In the genomic region with DNA sequence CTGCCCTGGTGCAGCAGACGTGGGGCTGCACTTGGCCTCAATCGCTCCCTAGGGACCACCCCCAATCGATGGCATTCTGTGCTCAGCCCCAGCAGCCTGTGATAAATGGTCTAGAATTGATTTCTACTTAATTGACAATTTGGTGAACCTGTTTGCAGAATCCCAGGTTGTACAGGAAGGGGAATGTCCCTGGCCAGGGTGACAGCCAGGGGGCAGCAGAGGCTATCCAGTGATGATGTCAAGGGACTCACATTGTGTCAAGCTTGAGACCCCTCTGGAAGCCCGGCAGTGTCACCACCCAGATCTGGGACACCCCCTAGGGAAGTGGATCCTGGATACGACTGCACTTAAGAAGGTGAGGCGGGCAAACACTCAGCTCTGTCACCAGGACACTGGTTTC, we compare ENCODE assay signal across 8 mouse cellular contexts. TPM values are rescaled to one million over a fixed set of nuclear protein-coding genes. Genes with fewer than 3 reads are reported as not detected.
DNase-seq lines count a peak whose midpoint lies in the region; ATAC-seq and TF ChIP-seq lines count a peak whose summit lies in the region.

No protein-coding gene starts in this region.

- H3K4me3 ChIP-seq in spleen, adult 2 months (ENCODE audit: extremely low read depth, insufficient read depth, insufficient read length): no peak overlapping the region
- H3K4me3 ChIP-seq in hindbrain, postnatal 0 days (ENCODE audit: low read length): no peak overlapping the region

- no peak for TF ChIP-seq POLR2A in spleen, adult 2 months (IDR thresholded peaks at IDR 0.05; ENCODE audit: low read depth, low read length)

- TF ChIP-seq CTCF in spleen, adult 2 months (IDR thresholded peaks at IDR 0.05; ENCODE audit: extremely low read depth, insufficient read depth, insufficient read length, insufficient replicate concordance): peak; percentile 29; the same call in 1 of the 2 replicates
- peak; percentile 82 for TF ChIP-seq CTCF in hindbrain, postnatal 0 days (IDR thresholded peaks at IDR 0.05; ENCODE audit: low read depth)

- H3K4me1 ChIP-seq in spleen, adult 2 months (ENCODE audit: control insufficient read depth, insufficient read depth, insufficient read length): no peaks in the 10 kb centered on the region
- no peaks in the 10 kb centered on the region for H3K4me1 ChIP-seq in hindbrain, postnatal 0 days (ENCODE audit: insufficient read depth, low read length)

- no peaks in the 10 kb centered on the region for H3K27me3 ChIP-seq in spleen, adult 2 months (ENCODE audit: control insufficient read depth, insufficient read depth, low read length)
- H3K27me3 ChIP-seq in hindbrain, postnatal 0 days (ENCODE audit: insufficient read depth, low read length): no peaks in the 10 kb centered on the region

- H3K9ac ChIP-seq in hindbrain, postnatal 0 days (replicated peaks; ENCODE audit: low read length): no peak overlapping the region

- no peak overlapping the region for H3K4me2 ChIP-seq in hindbrain, postnatal 0 days (ENCODE audit: low read depth, low read length)

- peak; percentile 36 for DNase-seq in gastrocnemius, postnatal 14 days
- DNase-seq in gastrocnemius, adult 8-10 months (ENCODE audit: low spot score in 2 of 2): no peak
- peak in 1 of 2 experiments; percentile 18 for DNase-seq in spleen, adult 2 months (ENCODE audit: low read depth in 1 of 2, low spot score in 2 of 2)
- DNase-seq in spleen, adult 12 weeks (ENCODE audit: low spot score): no peak
- DNase-seq in cerebellum, postnatal 10 days: peak; percentile 89 to 90
- peak; percentile 62 for DNase-seq in hindbrain, postnatal 0 days (ENCODE audit: low spot score)
- peak; percentile 22 for DNase-seq in naive thymus-derived CD4-positive, alpha-beta T cell, adult 2 months (ENCODE audit: low read depth)
- DNase-seq in left cerebral cortex, adult 8-10 months (ENCODE audit: low spot score in 2 of 2): no peak

- H3K27ac ChIP-seq in spleen, adult 2 months (ENCODE audit: insufficient read depth, low read length): no peak overlapping the region
- H3K27ac ChIP-seq in hindbrain, postnatal 0 days: no peak overlapping the region

- no peaks in the 10 kb centered on the region for H3K36me3 ChIP-seq in spleen, adult 2 months (ENCODE audit: control insufficient read depth, insufficient read depth, low read length)
- H3K36me3 ChIP-seq in hindbrain, postnatal 0 days (ENCODE audit: insufficient read depth, low read length): no peaks in the 10 kb centered on the region

- 27% methylated on average over 6 of the region's 6 CpGs for WGBS in spleen, adult 2 months
- 12% methylated on average over 6 of the region's 6 CpGs for WGBS in hindbrain, postnatal 0 days

- intact Hi-C loops in gastrocnemius, postnatal 14 days (cut with DNase I; ENCODE audit: low total_unique reads): loop anchor here (10.0 kb wide), 1 partner anchor 92 kb away; no protein-coding TSS in a partner anchor

- no peak for ATAC-seq in hindbrain, postnatal 0 days

- H3K9me3 ChIP-seq in hindbrain, postnatal 0 days (ENCODE audit: low read length): no peaks in the 10 kb centered on the region

RNA-seq across cellular contexts. Expression of a gene that starts 25.4 kb away (rescaled TPM):
- not detected for total RNA-seq in gastrocnemius, postnatal 14 days (2021)
- not detected for total RNA-seq in gastrocnemius, adult 8-10 months (2022)
- 0.04 TPM in 1 of 2 replicates, not detected in the other for polyA plus RNA-seq in spleen, adult 2 months (2012; rRNA removed)
- total RNA-seq in hindbrain, postnatal 0 days (2014; rRNA removed): 2.3 and 7.8 TPM in 2 replicates
- 2.2 and 3.2 TPM in 2 replicates for polyA plus RNA-seq in hindbrain, postnatal 0 days (2015; fragmentation: Nextera tagmentation; extraction: Ambion mirVana)
- total RNA-seq in left cerebral cortex, adult 8-10 months (2022): under 1 TPM in 3 of 4 experiments, not detected in 1; 0.21 to 0.42 (median 0.22) TPM

RNA-seq across cellular contexts. Expression of a gene that starts 54.7 kb away (rescaled TPM):
- 1 to 10 TPM; 4.3 to 5.4 TPM for total RNA-seq in gastrocnemius, postnatal 14 days (2021)
- 1 to 10 TPM; 3.2 to 4.5 (median 3.3) TPM for total RNA-seq in gastrocnemius, adult 8-10 months (2022)
- 7.0 and 9.8 TPM in 2 replicates for polyA plus RNA-seq in spleen, adult 2 months (2012; rRNA removed)
- total RNA-seq in hindbrain, postnatal 0 days (2014; rRNA removed): 20.5 and 24.5 TPM in 2 replicates
- 8.8 and 9.4 TPM in 2 replicates for polyA plus RNA-seq in hindbrain, postnatal 0 days (2015; fragmentation: Nextera tagmentation; extraction: Ambion mirVana)
- 10 to 100 TPM; 23.1 to 26.6 (median 25.7) TPM for total RNA-seq in left cerebral cortex, adult 8-10 months (2022)

RNA-seq across cellular contexts. Expression of a gene that starts 59.6 kb away (rescaled TPM):
- total RNA-seq in gastrocnemius, postnatal 14 days (2021): 10 to 100 TPM; 12.3 to 18.4 TPM
- total RNA-seq in gastrocnemius, adult 8-10 months (2022): 10 to 100 TPM; 20.9 to 25.5 (median 22.8) TPM
- 10.7 and 16.8 TPM in 2 replicates for polyA plus RNA-seq in spleen, adult 2 months (2012; rRNA removed)
- total RNA-seq in hindbrain, postnatal 0 days (2014; rRNA removed): 50.1 and 61.4 TPM in 2 replicates
- polyA plus RNA-seq in hindbrain, postnatal 0 days (2015; fragmentation: Nextera tagmentation; extraction: Ambion mirVana): 28.7 and 29.9 TPM in 2 replicates
- 10 to 100 TPM; 82.0 to 82.9 (median 82.7) TPM for total RNA-seq in left cerebral cortex, adult 8-10 months (2022)

Comparison
In these comparisons a context has a peak if more than half of its experiments do, and no peak if none do; other contexts are left out.
1. DNase-seq: peak in gastrocnemius, postnatal 14 days (single experiment), cerebellum, postnatal 10 days (2 of 2), hindbrain, postnatal 0 days (single experiment) and naive thymus-derived CD4-positive, alpha-beta T cell, adult 2 months (single experiment); none in gastrocnemius, adult 8-10 months (0 of 2), spleen, adult 12 weeks (single experiment) and left cerebral cortex, adult 8-10 months (0 of 2).